26 mouse cellular contexts compared by ENCODE assay signal in the genomic region with DNA sequence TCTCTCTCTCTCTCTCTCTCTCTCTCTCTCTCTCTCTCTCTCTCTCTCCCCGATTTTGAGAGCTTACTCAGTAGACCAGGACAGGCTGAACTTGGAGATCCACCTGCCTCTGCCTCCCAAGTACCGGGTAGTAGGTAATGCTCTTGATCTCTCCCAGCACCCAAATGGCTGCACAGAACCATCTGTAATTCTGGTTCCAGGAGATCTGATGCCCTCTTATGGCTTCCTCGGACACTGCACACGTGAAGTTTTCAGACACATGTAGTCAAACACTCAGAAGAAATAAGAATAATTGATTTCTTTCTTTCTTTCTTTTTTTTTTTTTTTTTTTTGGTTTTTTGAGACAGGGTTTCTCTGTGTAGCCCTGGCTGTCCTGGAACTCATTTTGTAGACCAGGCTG. TPM values are rescaled to one million over a fixed set of nuclear protein-coding genes. Genes with fewer than 3 reads are reported as not detected.
A peak's percentile ranks its signal among the peaks of the same experiment; 100 is the strongest.
DNase-seq lines count a peak whose midpoint lies in the region; ATAC-seq and TF ChIP-seq lines count a peak whose summit lies in the region.
"Had no signal": no experiment of that assay in that cellular context is flagged by ENCODE, and none has a peak within 500 bp of the region (broad histone marks: within the 10 kb centered on the region; RNA-seq: fewer than 3 reads in every experiment).

No protein-coding gene starts in this region.

- TF ChIP-seq EP300 in liver, embryonic 14.5 days (IDR thresholded peaks at IDR 0.05; ENCODE audit: low read depth) = no peak

- WGBS in liver, embryonic 14.5 days (ENCODE audit: insufficient replicate concordance) = 61% methylated on average over 4 of the region's 4 CpGs
- 55% methylated on average over 4 of the region's 4 CpGs for WGBS in liver, embryonic 12.5 days (ENCODE audit: insufficient replicate concordance)
- 84% methylated on average over 4 of the region's 4 CpGs for WGBS in intestine, postnatal 0 days

- no peak overlapping the region for H3K4me3 ChIP-seq in liver, embryonic 14.5 days (ENCODE audit: insufficient read depth in 1 of 2, low read depth in 2 of 2, low read length in 2 of 2)
- H3K4me3 ChIP-seq in liver, embryonic 12.5 days = no peak overlapping the region
- H3K4me3 ChIP-seq in intestine, postnatal 0 days (ENCODE audit: low read depth, low read length) = no peak overlapping the region
- H3K4me3 ChIP-seq: embryonic facial prominence, embryonic 15.5 days; erythroblast, embryonic 14.5 days; forebrain, embryonic 10.5 days; heart, embryonic 10.5 days; hindbrain, embryonic 13.5 days; intestine, embryonic 15.5 days had no signal

- H3K4me1 ChIP-seq in liver, embryonic 14.5 days (replicated peaks; ENCODE audit: control insufficient read depth in 2 of 2, insufficient read depth in 2 of 2, low read length in 1 of 2) = no peaks in the 10 kb centered on the region
- H3K4me1 ChIP-seq in liver, embryonic 12.5 days = no peaks in the 10 kb centered on the region
- H3K4me1 ChIP-seq in intestine, postnatal 0 days (replicated peaks; ENCODE audit: control insufficient read depth, insufficient read depth, low read length) = no peaks in the 10 kb centered on the region
- H3K4me1 ChIP-seq: embryonic facial prominence, embryonic 15.5 days; forebrain, embryonic 10.5 days; heart, embryonic 10.5 days; hindbrain, embryonic 13.5 days; intestine, embryonic 15.5 days had no signal

- no peak overlapping the region for H3K9ac ChIP-seq in liver, embryonic 14.5 days (replicated peaks)
- H3K9ac ChIP-seq in liver, embryonic 12.5 days = no peak overlapping the region
- H3K9ac ChIP-seq in intestine, postnatal 0 days (ENCODE audit: low read depth, low read length) = no peak overlapping the region
- H3K9ac ChIP-seq: embryonic facial prominence, embryonic 15.5 days; hindbrain, embryonic 13.5 days; intestine, embryonic 15.5 days had no signal

- no peak for ATAC-seq in liver, embryonic 14.5 days (ENCODE audit: insufficient read depth)
- ATAC-seq in liver, embryonic 12.5 days = no peak
- peak; percentile 67; the same call in 1 of the 2 replicates for ATAC-seq in megakaryocyte-erythroid progenitor cell, adult 5-6 weeks (replicated peaks; ENCODE audit: low FRiP score, low TSS enrichment, poor library complexity, severe bottlenecking)
- ATAC-seq in intestine, postnatal 0 days = no peak
- ATAC-seq: activated CD4-positive, CD25-positive, alpha-beta regulatory T cell, adult 4 months; forebrain, embryonic 14.5 days; hindbrain, postnatal 0 days; intestine, embryonic 15.5 days had no signal

- H3K36me3 ChIP-seq in liver, embryonic 14.5 days (replicated peaks; ENCODE audit: control insufficient read depth, insufficient read depth, low read depth) = no peaks in the 10 kb centered on the region
- H3K36me3 ChIP-seq in liver, embryonic 12.5 days = no peaks in the 10 kb centered on the region
- no peaks in the 10 kb centered on the region for H3K36me3 ChIP-seq in intestine, postnatal 0 days (ENCODE audit: control insufficient read depth, insufficient read depth)
- H3K36me3 ChIP-seq: embryonic facial prominence, embryonic 15.5 days; forebrain, embryonic 10.5 days; heart, embryonic 10.5 days; hindbrain, embryonic 13.5 days; intestine, embryonic 15.5 days had no signal

- H3K27ac ChIP-seq in liver, embryonic 14.5 days = no peak overlapping the region
- H3K27ac ChIP-seq in liver, embryonic 12.5 days = no peak overlapping the region
- no peak overlapping the region for H3K27ac ChIP-seq in intestine, postnatal 0 days (ENCODE audit: low read depth, low read length)
- H3K27ac ChIP-seq: embryonic facial prominence, embryonic 15.5 days; forebrain, embryonic 10.5 days; heart, embryonic 10.5 days; hindbrain, embryonic 13.5 days; hindbrain, postnatal 0 days; intestine, embryonic 15.5 days had no signal

- DNase-seq in liver, embryonic 14.5 days (ENCODE audit: low read depth in 3 of 3, low spot score in 3 of 3) = no peak
- DNase-seq in ES-CJ7 (ENCODE audit: low read depth, low spot score) (peak; percentile 64), R1 (ENCODE audit: low read depth, low spot score) (peak; percentile 76)
- DNase-seq in ovary, postnatal 36 days (ENCODE audit: low spot score) = no peak
- DNase-seq in thymus, postnatal 25 days = no peak
- DNase-seq: adrenal gland, postnatal 36 days; cerebellum, adult 2 months; cerebellum, postnatal 10 days; embryo, embryonic 11 days; gastrocnemius, postnatal 10 days; heart, adult 18-20 months; heart, postnatal 10 days had no signal

- 0 out of 2 replicates have a peak, but pooled peaks have one; percentile 9 for TF ChIP-seq CTCF in liver, embryonic 14.5 days (IDR thresholded peaks at IDR 0.05; ENCODE audit: low read depth)
- no peak for TF ChIP-seq CTCF in intestine, postnatal 0 days (IDR thresholded peaks at IDR 0.05; ENCODE audit: low read depth)

- no peaks in the 10 kb centered on the region for H3K9me3 ChIP-seq in liver, embryonic 14.5 days (ENCODE audit: control insufficient read depth, low read length)
- no peaks in the 10 kb centered on the region for H3K9me3 ChIP-seq in liver, embryonic 12.5 days (replicated peaks)
- no peaks in the 10 kb centered on the region for H3K9me3 ChIP-seq in intestine, postnatal 0 days (ENCODE audit: control insufficient read depth)
- H3K9me3 ChIP-seq: embryonic facial prominence, embryonic 15.5 days; forebrain, embryonic 10.5 days; heart, embryonic 10.5 days; hindbrain, embryonic 13.5 days; intestine, embryonic 15.5 days had no signal

- H3K4me2 ChIP-seq in liver, embryonic 14.5 days (ENCODE audit: low read depth) = no peak overlapping the region
- H3K4me2 ChIP-seq in liver, embryonic 12.5 days = no peak overlapping the region
- no peak overlapping the region for H3K4me2 ChIP-seq in intestine, postnatal 0 days (replicated peaks; ENCODE audit: low read depth)
- H3K4me2 ChIP-seq: embryonic facial prominence, embryonic 15.5 days; hindbrain, embryonic 13.5 days; intestine, embryonic 15.5 days had no signal

- no peaks in the 10 kb centered on the region for H3K27me3 ChIP-seq in liver, embryonic 14.5 days (ENCODE audit: control insufficient read depth, insufficient read depth, low read length)
- no peaks in the 10 kb centered on the region for H3K27me3 ChIP-seq in liver, embryonic 12.5 days (replicated peaks)
- no peaks in the 10 kb centered on the region for H3K27me3 ChIP-seq in intestine, postnatal 0 days (replicated peaks; ENCODE audit: control insufficient read depth, insufficient read depth, low read length)
- H3K27me3 ChIP-seq: embryonic facial prominence, embryonic 15.5 days; hindbrain, embryonic 13.5 days; intestine, embryonic 15.5 days had no signal

RNA-seq across cellular contexts. Expression of a gene that starts 59.3 kb away (rescaled TPM):
- 0.74 and 0.78 TPM in 2 replicates for polyA plus RNA-seq in liver, embryonic 14.5 days (2012; rRNA removed)
- 0.53 and 1.1 TPM in 2 replicates for polyA plus RNA-seq in liver, embryonic 14.5 days (2014; fragmentation: Nextera tagmentation; extraction: Ambion mirVana)
- polyA plus RNA-seq in liver, embryonic 12.5 days (2016; fragmentation: Nextera tagmentation; extraction: Ambion mirVana) = 2.1 and 3.1 TPM in 2 replicates
- total RNA-seq in megakaryocyte-erythroid progenitor cell, adult 5-6 weeks (2014; fragmentation: Nextera tagmentation) = not detected in 2 replicates
- total RNA-seq in megakaryocyte-erythroid progenitor cell, adult 5-6 weeks (2017) = not detected in 2 replicates
- 1.3 and 1.5 TPM in 2 replicates for polyA plus RNA-seq in intestine, postnatal 0 days (2015; fragmentation: Nextera tagmentation; extraction: Ambion mirVana)
- total RNA-seq: common myeloid progenitor, adult 5-6 weeks; hematopoietic stem cell, adult 5-6 weeks had no signal
- polyA plus RNA-seq: erythroblast, embryonic 14.5 days had no signal

Comparison
In these comparisons a context has a peak if more than half of its experiments do, and no peak if none do; other contexts are left out.
1. DNase-seq: peak in ES-CJ7 (single experiment) and R1 (single experiment); none in liver, embryonic 14.5 days (0 of 3), ovary, postnatal 36 days (single experiment) and thymus, postnatal 25 days (single experiment).